Mouse (Mus musculus) G1E (cell line): ENCODE results near the gene Creb3l2. TPM values are rescaled to one million over a fixed set of nuclear protein-coding genes. Genes with fewer than 3 reads are reported as not detected.

Source experiments
- ATAC-seq: 2 replicates; pipeline ENCODE4 v1.8.0; 2016; ENCODE audit warnings: mild to moderate bottlenecking; ENCODE audit not compliant: insufficient number of reproducible peaks, poor library complexity, low FRiP score, severe bottlenecking; ENCODE audit errors: extremely low read depth
- DNase-seq: peaks from one replicate; pipeline ENCODE4 v3.0.0; 2012; ENCODE audit warnings: low spot score
- H3K27me3 ChIP-seq: 2 replicates; pipeline ENCODE4 v1.6.1; 2012; ENCODE audit warnings: mild to moderate bottlenecking, low read length, inconsistent platforms; ENCODE audit not compliant: insufficient read depth
- H3K36me3 ChIP-seq: replicated peaks from 2 replicates; pipeline ENCODE3; 2012; ENCODE audit warnings: mild to moderate bottlenecking, inconsistent platforms
- H3K4me1 ChIP-seq: 2 replicates; pipeline ENCODE4 v1.6.1; 2012; ENCODE audit warnings: low read depth, low read length, inconsistent platforms, mixed read lengths; ENCODE audit not compliant: insufficient read depth
- H3K4me3 ChIP-seq: 2 replicates; pipeline ENCODE4 v1.5.1; 2012; ENCODE audit warnings: low read depth, mild to moderate bottlenecking, inconsistent platforms, low read length, moderate library complexity, mixed read lengths
- H3K9me3 ChIP-seq: replicated peaks from 2 replicates; pipeline ENCODE4 v1.6.1; 2012; ENCODE audit warnings: inconsistent platforms
- CTCF ChIP-seq: IDR thresholded peaks from 2 replicates; pipeline ENCODE4 v1.5.1; 2012; ENCODE audit warnings: low read depth, low read length, inconsistent platforms, mixed read lengths
- GATA1 ChIP-seq: IDR thresholded peaks from 2 replicates; pipeline ENCODE4 v1.6.1; 2012; ENCODE audit warnings: borderline replicate concordance, low read length, inconsistent platforms, mixed read lengths
- GATA2 ChIP-seq: IDR thresholded peaks from 2 replicates; pipeline ENCODE4 v1.6.1; 2012; ENCODE audit warnings: low read depth, low read length, inconsistent platforms, borderline replicate concordance
- POLR2AphosphoS5 ChIP-seq: IDR thresholded peaks from 2 replicates; pipeline ENCODE4 v1.6.1; 2012; ENCODE audit warnings: low read depth, low read length, inconsistent platforms; ENCODE audit not compliant: insufficient replicate concordance
- TAL1 ChIP-seq: conservative IDR thresholded peaks from 2 replicates; pipeline ENCODE4 v1.6.1; 2012; ENCODE audit warnings: low read depth, low read length, inconsistent platforms, mixed read lengths
- polyA plus RNA-seq: library from polyadenylated mRNA; stranded (reverse); fragments of >175 nt; gene quantifications from 2 replicates; pipeline ENCODE4 v1.2.3, GENCODE M21; 2012
- total RNA-seq, 2 experiments: library from RNA; stranded (forward) in 1 of 2; stranded (reverse) in 1 of 2; fragments of 200-1000 nt in 1 of 2; fragments of >200 nt in 1 of 2; fragmentation: Nextera tagmentation in 1 of 2; gene quantifications; 2 replicates each; pipeline ENCODE4 v1.2.3; 2014 to 2017

The Creb3l2 gene
- total RNA-seq (2014; fragmentation: Nextera tagmentation) (not detected in 2 replicates), total RNA-seq (2017) (0.06 and 0.16 TPM in 2 replicates), polyA plus RNA-seq (not detected in 2 replicates)

DNA sequence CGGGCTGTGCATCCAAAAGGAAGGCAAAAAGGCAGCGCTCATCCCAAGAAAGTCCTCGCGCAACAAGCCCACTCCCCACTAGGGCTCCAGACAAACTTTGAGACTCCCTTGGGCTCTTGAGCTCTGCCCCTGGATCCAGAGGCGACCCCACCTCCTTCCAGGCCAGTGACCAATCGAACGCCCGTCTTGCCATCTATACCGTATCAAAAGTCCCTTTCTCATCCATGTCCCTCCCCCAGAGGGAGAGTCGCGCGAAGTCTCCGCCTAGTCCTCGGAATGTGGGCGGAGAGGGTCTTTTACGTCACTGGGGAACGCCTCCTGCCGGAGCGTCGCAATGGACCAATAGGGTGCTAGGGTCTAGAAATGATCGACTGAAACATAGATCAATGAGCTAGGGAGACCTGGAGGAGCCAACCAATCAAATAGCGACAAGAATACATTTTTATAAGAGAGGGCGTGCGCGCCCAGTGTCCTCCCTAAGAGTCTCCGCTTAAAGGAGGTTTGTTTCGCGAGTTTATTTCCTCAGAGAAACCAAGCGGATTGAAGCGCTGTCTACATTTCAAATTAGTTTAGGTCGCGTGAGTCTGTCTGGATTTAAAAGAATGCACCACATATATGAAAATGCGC is at the start of gene Creb3l2:
Creb3l2 (minus strand) TSS at position 106 of the 627 bp plus-strand sequence.
- no peak for TF ChIP-seq GATA1
- no peak for TF ChIP-seq CTCF
- TF ChIP-seq GATA2, result no peak
- TF ChIP-seq POLR2AphosphoS5, result no peak
- H3K36me3 ChIP-seq, result no peaks in the 10 kb centered on the region
- peaks cover 9% of the 10 kb centered on the region for H3K27me3 ChIP-seq
- DNase-seq (peak; percentile 8), ATAC-seq (peak; percentile 73)
- peaks cover 3% of the 10 kb centered on the region; the same call in 1 of the 2 replicates for H3K9me3 ChIP-seq
- peak within 1 kb of the TSS; percentile 23; the same call in 1 of the 2 replicates for H3K4me3 ChIP-seq
- H3K4me1 ChIP-seq, result no peaks in the 10 kb centered on the region

DNA sequence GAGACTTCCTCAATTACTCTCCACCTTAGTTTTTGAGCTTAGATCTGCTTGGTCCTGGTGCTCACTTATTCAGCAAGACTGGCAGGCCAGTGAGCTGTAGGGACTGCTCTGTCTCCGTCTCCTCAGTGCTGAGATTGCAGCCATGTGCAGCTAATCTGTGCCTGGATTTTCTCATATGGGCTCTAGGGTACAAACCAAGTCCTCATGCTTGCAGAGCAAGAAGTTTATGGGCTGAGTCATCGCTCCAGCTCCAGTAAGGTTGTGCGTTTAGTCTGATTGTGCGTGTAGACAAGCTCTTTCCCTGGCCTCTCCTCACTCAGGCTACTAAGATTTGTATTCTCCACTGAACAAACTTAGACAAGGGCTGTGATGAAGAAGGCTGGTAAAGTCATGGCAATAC is 44.6 kb upstream of the Creb3l2 start:
- Histone ChIP-seq H3K36me3 (no peaks in the 10 kb centered on the region), H3K9me3 (no peaks in the 10 kb centered on the region), H3K4me3 (no peak overlapping the region), H3K27me3 (no peaks in the 10 kb centered on the region), H3K4me1 (no peaks in the 10 kb centered on the region)
- TF ChIP-seq CTCF, result no peak
- TF ChIP-seq TAL1, result no peak
- TF ChIP-seq GATA1, result no peak
- no peak for TF ChIP-seq GATA2
- no peak for TF ChIP-seq POLR2AphosphoS5
- DNase-seq (no peak), ATAC-seq (no peak)

DNA sequence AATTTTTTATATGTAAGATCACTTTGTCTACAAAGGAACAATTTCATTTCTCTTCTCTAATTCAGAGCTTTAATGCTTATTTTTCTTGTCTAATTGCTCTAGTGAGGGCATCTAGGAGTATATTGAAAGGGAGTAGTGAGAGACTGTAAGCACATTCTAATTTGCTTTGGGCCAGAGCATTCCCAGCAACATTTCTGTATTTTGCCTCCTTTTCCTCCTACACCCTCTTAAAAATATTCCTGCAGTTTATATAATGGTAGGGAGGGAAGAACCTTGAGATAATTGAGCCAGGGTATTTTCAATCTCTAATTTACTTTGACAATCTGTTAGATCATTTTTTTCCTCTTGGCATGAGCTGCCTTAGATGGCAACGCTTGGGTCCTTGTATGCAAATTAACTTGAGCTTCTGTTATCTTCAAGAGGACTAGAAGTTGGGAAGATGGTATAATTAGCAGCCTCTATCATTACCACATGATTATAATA is 42.7 kb upstream of the Creb3l2 start:
- H3K27me3 ChIP-seq, result no peaks in the 10 kb centered on the region
- TF ChIP-seq GATA2 (no peak), POLR2AphosphoS5 (no peak), CTCF (no peak), TAL1 (no peak), GATA1 (no peak)
- no peaks in the 10 kb centered on the region for H3K9me3 ChIP-seq
- no peak for DNase-seq
- ATAC-seq, result no peak
- no peak overlapping the region for H3K4me3 ChIP-seq
- H3K4me1 ChIP-seq, result no peaks in the 10 kb centered on the region
- no peaks in the 10 kb centered on the region for H3K36me3 ChIP-seq

DNA sequence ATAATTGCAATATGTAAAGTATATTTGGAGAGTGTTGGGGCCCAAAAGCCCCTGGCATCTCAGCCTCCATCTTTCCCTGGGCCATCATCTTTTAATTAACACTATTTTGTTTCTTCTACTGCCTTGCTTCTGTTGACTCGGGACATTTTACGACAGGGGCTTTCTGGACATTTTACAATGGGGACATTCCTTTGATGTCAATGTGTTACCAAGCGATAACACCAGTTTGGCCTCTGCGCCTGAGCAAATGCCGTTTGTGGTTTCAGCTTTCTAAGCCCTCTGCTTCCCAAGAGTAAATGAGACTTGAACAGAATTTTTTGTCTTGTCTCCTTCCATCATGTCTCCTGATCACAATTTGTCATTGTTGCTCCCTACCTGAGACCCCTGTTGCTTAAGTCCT is 41.3 kb upstream of the Creb3l2 start:
- Histone ChIP-seq H3K4me3 (no peak overlapping the region), H3K27me3 (no peaks in the 10 kb centered on the region), H3K4me1 (no peaks in the 10 kb centered on the region), H3K9me3 (no peaks in the 10 kb centered on the region), H3K36me3 (no peaks in the 10 kb centered on the region)
- ATAC-seq (no peak), DNase-seq (no peak)
- no peak for TF ChIP-seq GATA1
- TF ChIP-seq GATA2, result no peak
- TF ChIP-seq TAL1, result no peak
- TF ChIP-seq CTCF, result no peak

DNA sequence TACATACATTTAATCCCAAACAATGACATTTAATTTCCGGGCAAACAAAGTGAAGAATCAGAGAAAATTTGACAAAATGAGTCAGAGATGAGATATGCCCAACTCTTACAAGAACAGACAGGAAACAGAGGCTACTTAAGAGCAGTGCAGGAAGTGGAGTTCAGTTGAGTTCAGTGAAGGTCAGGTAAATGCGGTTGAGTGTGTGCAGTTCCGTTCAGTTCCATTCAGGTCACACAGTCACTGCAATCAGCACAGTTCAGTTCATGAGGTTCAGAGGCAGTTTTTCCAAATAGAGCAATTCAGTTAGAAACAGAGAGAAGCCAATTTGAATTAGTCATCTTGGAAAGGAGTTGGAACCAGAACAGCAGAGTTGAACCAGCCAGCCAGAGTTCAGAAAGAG is 39.2 kb upstream of the Creb3l2 start:
- Histone ChIP-seq H3K9me3 (no peaks in the 10 kb centered on the region), H3K27me3 (no peaks in the 10 kb centered on the region), H3K4me3 (no peak overlapping the region), H3K36me3 (no peaks in the 10 kb centered on the region), H3K4me1 (no peaks in the 10 kb centered on the region)
- no peak for TF ChIP-seq GATA2
- no peak for TF ChIP-seq GATA1
- TF ChIP-seq POLR2AphosphoS5, result no peak
- TF ChIP-seq CTCF, result no peak
- ATAC-seq (no peak), DNase-seq (no peak)

DNA sequence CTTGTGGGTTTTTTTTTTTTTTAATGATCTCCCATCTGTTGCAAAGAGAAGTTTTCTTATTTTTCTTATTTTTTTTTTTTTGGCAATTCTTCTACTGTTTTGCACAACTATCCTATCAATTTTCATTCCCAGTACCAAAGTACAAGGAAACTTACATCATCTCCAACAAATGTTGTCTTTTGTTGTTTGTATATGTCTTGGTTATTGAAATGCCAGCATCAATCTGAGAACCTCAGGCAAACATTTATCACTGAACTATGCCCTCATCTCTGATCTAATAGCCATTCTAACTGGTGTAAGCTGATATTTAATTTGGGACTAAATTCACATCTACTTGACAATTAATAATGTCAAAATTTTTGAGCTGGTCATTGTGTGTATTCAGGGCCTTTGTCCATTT is 38.1 kb upstream of the Creb3l2 start:
- DNase-seq (no peak), ATAC-seq (no peak)
- no peaks in the 10 kb centered on the region for H3K4me1 ChIP-seq
- no peak overlapping the region for H3K4me3 ChIP-seq
- H3K36me3 ChIP-seq, result no peaks in the 10 kb centered on the region
- TF ChIP-seq POLR2AphosphoS5 (no peak), TAL1 (no peak), CTCF (no peak), GATA2 (no peak), GATA1 (no peak)
- H3K9me3 ChIP-seq, result no peaks in the 10 kb centered on the region
- no peaks in the 10 kb centered on the region for H3K27me3 ChIP-seq
